Mouse (Mus musculus) CH12.LX (cell line): Measurements from ENCODE around the gene Trim46. TPM values are rescaled to one million over a fixed set of nuclear protein-coding genes. Genes with fewer than 3 reads are reported as not detected.
A peak's percentile ranks its signal among the peaks of the same experiment; 100 is the strongest.

Experiments
- DNase-seq: peaks from one replicate; pipeline ENCODE4 v3.0.0-alpha.2; 2013; ENCODE audit errors: extremely low read depth
- H3K27ac ChIP-seq: 2 replicates; pipeline ENCODE4 v1.5.1; 2012; ENCODE audit warnings: low read depth, mild to moderate bottlenecking, control low read depth, moderate library complexity; ENCODE audit not compliant: insufficient read depth
- H3K27me3 ChIP-seq: replicated peaks from 2 replicates; pipeline ENCODE3; 2012; ENCODE audit warnings: inconsistent platforms
- H3K36me3 ChIP-seq, 2 experiments: replicated peaks in 1 of 2; 2 replicates each; pipeline versions ENCODE3 to v1.6.1; 2012; ENCODE audit warnings: inconsistent platforms in 1 of 2, low read length in 1 of 2, mild to moderate bottlenecking in 1 of 2, mixed read lengths in 1 of 2, moderate library complexity in 1 of 2; ENCODE audit not compliant: control insufficient read depth in 1 of 2, insufficient read depth in 1 of 2
- H3K4me1 ChIP-seq, 2 experiments: 2 replicates each; pipeline ENCODE4 v1.6.1; 2012; ENCODE audit warnings: inconsistent platforms in 1 of 2, moderate library complexity in 1 of 2; ENCODE audit not compliant: insufficient read depth in 2 of 2, control insufficient read depth in 1 of 2
- H3K4me2 ChIP-seq: 2 replicates; pipeline ENCODE4 v1.6.1; 2012; ENCODE audit warnings: low read depth, mild to moderate bottlenecking, control low read depth; ENCODE audit not compliant: poor library complexity, insufficient read depth, severe bottlenecking
- H3K4me3 ChIP-seq, 3 experiments: fragments of 150-350 bp in 1 of 3; sonication (generic) in 1 of 3; replicated peaks in 1 of 3; 2 replicates each; pipeline versions ENCODE3 to v1.5.1; 2011 to 2012; ENCODE audit warnings: low read depth in 2 of 3, low read length in 2 of 3, mild to moderate bottlenecking in 2 of 3, moderate library complexity in 2 of 3, control low read depth in 1 of 3, improper control_type of control experiment in 1 of 3, inconsistent platforms in 1 of 3, mixed read lengths in 1 of 3; ENCODE audit not compliant: poor library complexity in 1 of 3
- H3K79me2 ChIP-seq: replicated peaks from 2 replicates; pipeline ENCODE4 v1.6.1; 2012; ENCODE audit warnings: mild to moderate bottlenecking, moderate library complexity; ENCODE audit not compliant: control insufficient read depth, poor library complexity, insufficient read depth, severe bottlenecking; ENCODE audit errors: extremely low read depth
- H3K9ac ChIP-seq: 2 replicates; pipeline ENCODE4 v1.6.1; 2012; ENCODE audit warnings: low read depth, mild to moderate bottlenecking, control low read depth, moderate library complexity; ENCODE audit not compliant: insufficient read depth
- H3K9me3 ChIP-seq: replicated peaks from 2 replicates; pipeline ENCODE3; 2012; ENCODE audit warnings: low read length, inconsistent platforms, mixed read lengths
- CHD1 ChIP-seq: IDR thresholded peaks from 2 replicates; pipeline ENCODE4 v1.6.1; 2012; ENCODE audit warnings: low read depth, low read length, improper control_type of control experiment, inconsistent platforms
- CTCF ChIP-seq, 2 experiments: IDR thresholded peaks in 1 of 2; conservative IDR thresholded peaks in 1 of 2; 2 replicates each; pipeline ENCODE4 v1.5.1; 2011 to 2012; ENCODE audit warnings: low read depth in 2 of 2, low read length in 2 of 2, improper control_type of control experiment in 1 of 2, inconsistent platforms in 1 of 2, mild to moderate bottlenecking in 1 of 2, moderate library complexity in 1 of 2
- E2F4 ChIP-seq: IDR thresholded peaks from 2 replicates; pipeline ENCODE4 v1.6.1; 2011; ENCODE audit warnings: low read depth, low read length, improper control_type of control experiment; ENCODE audit not compliant: insufficient replicate concordance
- ELF1 ChIP-seq: IDR thresholded peaks from 2 replicates; pipeline ENCODE4 v1.6.1; 2014; ENCODE audit warnings: low read depth, mild to moderate bottlenecking, inconsistent platforms, low read length, improper control_type of control experiment
- ETS1 ChIP-seq: conservative IDR thresholded peaks from 2 replicates; pipeline ENCODE4 v1.6.1; 2012; ENCODE audit warnings: low read depth, mild to moderate bottlenecking, inconsistent platforms, low read length, improper control_type of control experiment, moderate library complexity
- GABPA ChIP-seq: IDR thresholded peaks from 2 replicates; pipeline ENCODE4 v1.6.1; 2012; ENCODE audit warnings: low read depth, low read length, improper control_type of control experiment, inconsistent platforms; ENCODE audit not compliant: insufficient replicate concordance
- JUN ChIP-seq: IDR thresholded peaks from 2 replicates; pipeline ENCODE4 v1.6.1; 2011; ENCODE audit warnings: low read depth, mild to moderate bottlenecking, low read length, improper control_type of control experiment, moderate library complexity; ENCODE audit not compliant: insufficient read depth
- MAFK ChIP-seq: IDR thresholded peaks from 2 replicates; pipeline ENCODE4 v1.6.1; 2011; ENCODE audit warnings: low read length, improper control_type of control experiment; ENCODE audit not compliant: insufficient replicate concordance
- MAZ ChIP-seq: IDR thresholded peaks from 2 replicates; pipeline ENCODE4 v1.6.1; 2012; ENCODE audit warnings: low read depth, mild to moderate bottlenecking, inconsistent platforms, low read length, improper control_type of control experiment, moderate library complexity
- MEF2A ChIP-seq: IDR thresholded peaks from 2 replicates; pipeline ENCODE4 v1.6.1; 2014; ENCODE audit warnings: low read depth, mild to moderate bottlenecking, inconsistent platforms, low read length, improper control_type of control experiment, borderline replicate concordance
- MXI1 ChIP-seq: IDR thresholded peaks from 2 replicates; pipeline ENCODE4 v1.6.1; 2011; ENCODE audit warnings: mild to moderate bottlenecking, low read depth, low read length, improper control_type of control experiment
- MYC ChIP-seq: IDR thresholded peaks from 2 replicates; pipeline ENCODE4 v1.6.1; 2011; ENCODE audit warnings: low read depth, mild to moderate bottlenecking, improper control_type of control experiment, low read length
- NRF1 ChIP-seq: IDR thresholded peaks from 2 replicates; pipeline ENCODE4 v1.6.1; 2014; ENCODE audit warnings: low read depth, mild to moderate bottlenecking, inconsistent platforms, low read length, improper control_type of control experiment, moderate library complexity
- RAD21 ChIP-seq: IDR thresholded peaks from 2 replicates; pipeline ENCODE4 v1.6.1; 2011; ENCODE audit warnings: low read depth, mild to moderate bottlenecking, low read length, improper control_type of control experiment, moderate library complexity
- RCOR1 ChIP-seq: conservative IDR thresholded peaks from 2 replicates; pipeline ENCODE4 v1.6.1; 2012; ENCODE audit warnings: low read depth, mild to moderate bottlenecking, inconsistent platforms, low read length, improper control_type of control experiment
- SMC3 ChIP-seq: IDR thresholded peaks from 2 replicates; pipeline ENCODE4 v1.6.1; 2011; ENCODE audit warnings: low read depth, low read length, improper control_type of control experiment
- ZC3H11A ChIP-seq: IDR thresholded peaks from 2 replicates; pipeline ENCODE4 v1.6.1; 2012; ENCODE audit warnings: low read depth, mild to moderate bottlenecking, inconsistent platforms, low read length, improper control_type of control experiment
- ZNF384 ChIP-seq: IDR thresholded peaks from 2 replicates; pipeline ENCODE4 v1.6.1; 2012; ENCODE audit warnings: low read depth, low read length, improper control_type of control experiment, inconsistent platforms
- dilution Hi-C: fragments of 300-500 bp; cut with MboI; formaldehyde crosslinking; loops from 2 replicates; pipeline ENCODE4 v1.14.3; 2020; ENCODE audit warnings: low sequenced_read_pairs; ENCODE audit not compliant: extremely low pct_unique_long_range_greater_than_20kb, extremely low pct_ligation_motif_present
- in situ Hi-C: fragments of 300-500 bp; cut with MboI; formaldehyde crosslinking; loops from 3 replicates; pipeline ENCODE4 v1.14.3; 2019; ENCODE audit warnings: low sequenced_read_pairs, low pct_ligation_motif_present, low pct_unique_long_range_greater_than_20kb, mixed read lengths
- polyA plus RNA-seq: library from polyadenylated mRNA; unstranded; fragments of >175 nt; gene quantifications from 2 replicates; pipeline ENCODE4 v1.2.1, GENCODE M21; 2012; ENCODE audit warnings: low read depth; ENCODE audit not compliant: insufficient read length
- total RNA-seq, 2 experiments: library from RNA; depleted of rRNA; stranded (reverse); fragments of 300-350 nt in 1 of 2; fragments of >200 nt in 1 of 2; gene quantifications; 2 replicates each; pipeline ENCODE4 v1.2.3; 2012 to 2014

Gene Trim46
- total and polyA plus RNA-seq, 3 experiments, result 0.36 to 1.9 (median 1.4) TPM

DNA sequence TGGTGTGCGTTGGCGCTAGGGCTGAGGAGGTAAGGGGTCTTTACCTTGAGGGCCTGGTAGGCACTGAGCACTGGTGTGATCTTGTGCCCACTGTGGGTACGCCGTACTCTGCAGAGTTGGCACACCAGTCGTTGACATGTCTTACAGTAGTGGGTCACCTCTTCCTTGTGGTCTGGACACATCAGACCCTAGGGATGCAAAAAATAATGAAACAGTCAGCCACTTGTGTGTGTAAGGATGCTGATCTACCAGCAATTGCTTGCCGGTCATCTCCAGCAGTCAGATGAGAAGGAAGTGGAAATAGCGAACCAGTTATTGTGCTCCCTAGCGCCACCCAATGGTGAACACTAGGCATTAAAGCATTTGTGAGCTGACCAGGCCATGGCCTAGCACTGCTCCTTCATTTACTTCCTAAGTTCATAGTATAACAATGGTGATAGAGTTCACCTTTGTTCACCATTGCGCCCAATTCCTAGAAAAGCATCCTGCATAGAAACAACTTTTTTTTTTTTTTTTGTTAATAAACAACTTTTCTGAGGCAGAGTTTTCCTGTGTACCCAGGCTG, 3.7 kb downstream of the Trim46 start:
- TF ChIP-seq MYC (no peak), ELF1 (peak; percentile 47; the same call in 1 of the 2 replicates), SMC3 (peak; percentile 56), RCOR1 (no peak), MEF2A (no peak), E2F4 (no peak), JUN (no peak), CHD1 (no peak), ZC3H11A (no peak), CTCF (conservative IDR thresholded peaks at IDR 0.05 in 1 of 2, IDR thresholded peaks at IDR 0.05 in 1 of 2; ENCODE audit: low read depth in 2 of 2, low read length in 2 of 2) (peak; percentile 79 to 88), MXI1 (no peak), MAZ (no peak), ZNF384 (no peak), RAD21 (peak; percentile 40)
- in situ Hi-C loops (loop anchor here (5.0 kb wide), 1 partner anchor 35 kb away; no protein-coding TSS in a partner anchor), dilution Hi-C loops (no loop called here)
- no peak overlapping the region for H3K4me3 ChIP-seq
- H3K27me3 ChIP-seq, result no peaks in the 10 kb centered on the region
- DNase-seq, result peak; percentile 81
- H3K4me1 ChIP-seq, result peaks cover 3 to 38% of the 10 kb centered on the region in 2 experiments; a peak in 2 of 4 replicates
- no peaks in the 10 kb centered on the region for H3K9me3 ChIP-seq
- no peak overlapping the region for H3K4me2 ChIP-seq
- H3K79me2 ChIP-seq, result peaks cover 9% of the 10 kb centered on the region
- peaks cover 22 to 39% of the 10 kb centered on the region in 2 experiments for H3K36me3 ChIP-seq
- no peak overlapping the region for H3K9ac ChIP-seq
- H3K27ac ChIP-seq, result no peak overlapping the region

DNA sequence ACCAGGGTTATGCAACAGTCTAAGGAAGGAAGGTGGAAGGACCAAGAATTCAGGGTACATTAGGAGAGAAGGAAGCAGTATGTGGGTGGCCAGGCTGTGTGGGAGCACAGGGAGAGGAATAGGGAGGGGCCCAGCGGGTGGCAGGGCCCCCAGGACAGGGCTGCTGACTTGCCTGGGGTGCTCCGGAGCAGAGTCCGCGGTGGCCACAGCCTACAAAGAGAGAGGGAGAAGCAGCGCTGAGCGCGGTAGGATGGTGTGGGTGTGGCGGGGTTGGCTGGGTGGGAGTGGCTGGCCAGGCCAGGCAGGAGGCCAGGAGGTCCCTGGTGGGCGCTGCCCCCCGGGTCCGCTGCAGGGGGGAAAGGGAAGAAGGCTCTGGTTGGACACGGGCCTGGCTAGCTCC, 7.6 kb downstream of the Trim46 start:
- H3K4me1 ChIP-seq, result peaks cover 8 to 19% of the 10 kb centered on the region in 2 experiments
- in situ Hi-C loops (no loop called here), dilution Hi-C loops (no loop called here)
- no peak overlapping the region for H3K27ac ChIP-seq
- peaks cover 39 to 65% of the 10 kb centered on the region in 2 experiments for H3K36me3 ChIP-seq
- H3K4me3 ChIP-seq, result no peak overlapping the region
- no peak for DNase-seq
- H3K27me3 ChIP-seq, result no peaks in the 10 kb centered on the region
- no peak overlapping the region for H3K9ac ChIP-seq
- H3K9me3 ChIP-seq, result no peaks in the 10 kb centered on the region
- H3K4me2 ChIP-seq, result no peak overlapping the region
- TF ChIP-seq JUN (no peak), MAFK (no peak), NRF1 (no peak), GABPA (no peak), ZNF384 (no peak), E2F4 (no peak), CHD1 (no peak), ETS1 (no peak), MXI1 (no peak)
- H3K79me2 ChIP-seq, result no peaks in the 10 kb centered on the region
